Mouse (Mus musculus): Measurements from ENCODE around the gene Eme1.

Eme1 gene

DNA sequence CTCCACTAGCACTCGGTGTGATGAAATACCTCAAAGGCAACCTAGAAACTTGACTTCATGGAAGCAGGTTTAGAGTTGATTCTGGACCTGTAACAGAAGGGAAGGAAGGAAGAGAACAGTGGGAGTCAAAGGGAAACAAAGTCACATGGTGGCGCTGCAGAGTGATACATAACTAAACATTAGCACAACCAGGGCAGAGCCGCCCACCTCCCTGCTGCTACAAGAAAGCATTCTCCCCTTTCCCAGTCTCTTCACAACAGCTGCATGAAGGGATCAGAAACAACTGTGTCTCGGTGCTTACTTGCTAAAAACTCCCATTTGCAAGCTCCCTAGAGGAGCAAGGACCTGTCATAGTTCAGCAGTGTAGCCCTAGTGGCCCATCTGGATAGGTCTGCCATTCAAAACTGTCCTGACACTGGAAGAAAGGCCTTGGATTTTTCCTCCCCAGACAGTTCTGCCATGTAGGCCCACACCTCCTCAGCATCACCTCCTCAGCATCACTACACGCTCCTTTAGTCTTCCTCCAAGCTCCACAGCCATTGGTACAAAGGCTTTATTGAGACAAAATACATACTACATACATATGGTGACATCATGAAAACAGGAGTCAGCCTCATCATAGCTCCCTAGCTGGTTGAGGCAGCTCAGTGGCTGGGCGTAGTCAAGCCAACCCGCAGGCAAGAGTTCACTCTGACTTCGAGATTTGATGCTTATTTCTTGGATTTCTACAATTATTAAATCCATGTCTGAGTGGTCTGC lies 9.1 kb downstream of the Eme1 start:
- no peak for DNase-seq

DNA sequence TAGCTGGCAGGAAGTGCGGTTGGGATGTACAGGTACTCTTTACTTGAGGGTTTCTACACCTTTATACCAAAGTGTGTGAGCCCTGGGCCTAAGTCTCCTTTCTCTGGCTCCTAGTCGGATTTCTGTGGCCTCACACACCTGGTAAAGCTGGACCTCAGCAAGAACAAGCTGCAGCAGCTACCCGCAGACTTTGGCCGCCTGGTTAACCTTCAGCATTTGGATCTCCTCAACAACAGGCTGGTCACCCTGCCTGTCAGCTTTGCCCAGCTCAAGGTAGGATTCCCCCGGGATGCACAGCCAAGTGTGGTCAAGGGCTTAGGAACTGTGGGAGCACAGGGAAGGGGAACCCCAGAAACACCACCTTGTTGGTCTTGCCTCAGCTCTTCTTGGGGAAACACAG lies 19.3 kb downstream of the Eme1 start:
- DNase-seq, result no peak

DNA sequence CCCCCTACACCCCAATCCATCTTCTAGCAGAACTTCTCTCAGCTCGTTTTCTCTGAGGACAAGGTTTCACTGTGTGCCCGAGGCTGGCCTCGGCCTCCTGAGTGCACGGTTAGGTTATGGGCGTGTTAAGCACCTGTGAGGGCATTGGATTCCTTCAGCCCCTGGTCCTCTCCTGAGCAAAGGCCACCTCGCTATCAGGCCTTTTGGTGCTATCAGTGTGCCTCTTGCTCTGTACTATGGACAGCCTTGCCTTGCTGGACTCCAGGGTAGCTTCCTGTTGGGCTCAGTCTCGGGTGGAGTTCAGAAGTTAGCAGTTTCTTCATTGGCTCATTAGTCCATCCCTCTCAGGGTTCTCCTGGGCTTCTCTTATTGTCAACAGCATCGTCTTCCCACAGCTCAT lies 20.8 kb downstream of the Eme1 start:
- DNase-seq, result no peak

GRCm38 (mm10) chr11:94631969-94632368 lies 21.8 kb downstream of the Eme1 start:
- no peak for DNase-seq

DNA sequence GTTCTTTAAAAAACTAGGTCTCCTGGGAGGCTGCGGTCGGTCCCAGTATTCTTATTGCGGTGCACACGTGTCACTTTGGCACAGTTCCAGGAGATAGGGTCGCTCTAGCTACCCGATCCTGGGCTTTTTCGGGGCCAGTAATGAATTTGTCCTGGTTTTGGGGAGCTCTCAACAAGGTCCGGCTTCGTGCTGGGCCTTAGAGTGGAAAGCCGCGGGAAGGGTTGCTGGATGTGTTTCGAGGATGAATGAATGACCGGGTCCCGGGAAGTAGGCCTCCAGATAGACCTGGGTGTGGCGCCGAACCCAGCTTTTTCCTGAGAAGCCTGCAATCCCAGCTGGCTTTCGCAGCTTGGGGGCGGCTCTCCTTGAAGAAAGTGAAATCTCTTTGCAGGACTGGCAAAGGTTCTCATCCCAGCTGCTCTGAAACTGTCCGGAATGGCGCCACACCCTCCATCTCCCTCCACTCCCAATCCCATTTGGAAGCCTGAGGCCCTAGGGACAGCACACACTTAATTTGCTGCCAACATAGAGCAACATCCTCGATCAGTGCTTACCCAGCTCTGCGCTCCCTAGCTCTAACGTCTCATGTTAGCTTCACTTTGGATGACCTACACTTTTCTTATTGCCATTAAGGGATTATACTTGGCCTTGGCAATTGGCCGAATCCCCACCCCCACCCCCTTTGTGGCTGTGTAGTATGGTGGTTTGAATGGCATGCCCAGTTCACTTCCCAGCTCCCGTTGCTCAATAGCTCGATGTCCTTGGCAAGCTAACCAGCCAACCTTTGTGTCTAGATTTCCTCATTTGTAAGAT lies 23.4 kb downstream of the Eme1 start:
- peak; percentile 27 for DNase-seq

GRCm38 (mm10) chr11:94629884-94630198 lies 23.9 kb downstream of the Eme1 start:
- DNase-seq, result no peak

DNA sequence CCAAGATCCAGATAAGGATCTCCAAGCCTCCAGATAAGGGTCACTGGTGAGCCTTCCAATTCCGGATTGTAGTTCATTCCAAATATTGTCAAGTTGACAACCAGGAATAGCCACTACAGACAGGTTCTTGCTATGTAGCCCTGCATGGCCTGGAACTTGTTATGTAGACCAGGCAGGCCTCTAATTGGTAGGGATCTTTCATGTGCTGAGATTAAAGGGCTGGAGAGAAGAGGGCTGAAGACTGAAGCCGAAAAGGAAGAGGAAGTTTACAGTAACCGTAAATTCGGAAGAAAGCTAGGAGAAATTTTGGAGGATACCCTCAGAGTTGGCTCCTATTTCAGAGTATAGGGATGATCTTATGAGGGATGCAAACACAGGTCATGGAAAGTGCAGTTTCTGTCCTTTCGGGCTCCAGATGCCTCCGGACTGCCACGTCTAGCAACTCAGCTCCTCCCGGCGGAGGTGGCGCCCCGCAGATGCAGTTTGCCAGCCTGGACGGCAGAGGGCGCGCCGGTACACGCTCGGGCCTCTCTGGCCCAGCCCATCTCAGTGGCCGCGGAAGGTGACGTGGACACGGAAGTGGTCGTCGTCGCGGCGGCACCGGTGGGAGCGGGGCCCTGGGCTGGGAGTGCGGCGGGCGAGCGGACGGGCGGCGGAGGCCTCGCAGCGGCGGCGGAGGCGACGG lies 24.4 kb downstream of the Eme1 start, which contains the start of gene Lrrc59:
Gene Lrrc59, plus strand, starts transcription at position 569 of the 685 bp plus-strand sequence.
- peak; percentile 93 for DNase-seq

DNA sequence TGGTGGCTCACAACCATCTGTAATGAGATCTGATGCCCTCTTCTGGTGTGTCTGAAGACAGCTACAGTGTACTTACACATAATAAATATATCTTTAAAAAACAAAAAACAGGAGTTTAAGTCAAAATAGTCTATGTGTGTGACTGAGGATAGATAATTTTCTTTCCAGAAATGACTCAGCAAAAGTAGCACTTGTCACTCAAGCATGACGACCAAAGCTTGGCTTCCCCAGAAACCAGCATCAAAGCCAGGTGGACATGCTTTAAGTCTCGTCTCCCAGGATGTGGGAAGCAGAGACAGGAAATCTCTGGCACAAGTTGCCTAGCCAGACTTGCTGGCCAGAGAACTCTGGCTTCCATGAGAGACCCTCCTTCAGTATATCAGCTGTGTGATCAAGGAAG lies 31.6 kb downstream of the Eme1 start:
- DNase-seq, result no peak

DNA sequence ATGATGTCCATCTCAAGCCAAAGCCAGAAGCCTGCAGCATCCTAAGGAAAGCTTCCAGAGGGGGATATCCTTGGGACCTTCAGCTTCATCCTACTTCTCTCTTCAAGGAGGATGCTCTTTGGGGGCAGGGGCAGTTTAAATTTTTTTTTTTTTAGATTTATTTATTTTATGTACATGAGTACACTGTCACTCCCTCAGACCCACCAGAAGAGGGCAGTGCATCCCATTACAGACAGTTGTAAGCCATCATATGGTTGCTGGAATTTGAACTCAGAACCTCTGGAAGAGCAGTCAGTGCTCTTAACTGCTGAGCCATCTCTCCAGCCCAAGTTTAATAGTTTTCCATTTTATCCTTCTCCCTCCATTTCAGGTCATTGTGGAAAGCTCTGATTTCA lies 32.3 kb downstream of the Eme1 start:
- no peak for DNase-seq

GRCm38 (mm10) chr11:94620766-94621457 lies 32.9 kb downstream of the Eme1 start:
- no peak for DNase-seq

GRCm38 (mm10) chr11:94617646-94618045 lies 36.1 kb downstream of the Eme1 start:
- no peak for DNase-seq

DNA sequence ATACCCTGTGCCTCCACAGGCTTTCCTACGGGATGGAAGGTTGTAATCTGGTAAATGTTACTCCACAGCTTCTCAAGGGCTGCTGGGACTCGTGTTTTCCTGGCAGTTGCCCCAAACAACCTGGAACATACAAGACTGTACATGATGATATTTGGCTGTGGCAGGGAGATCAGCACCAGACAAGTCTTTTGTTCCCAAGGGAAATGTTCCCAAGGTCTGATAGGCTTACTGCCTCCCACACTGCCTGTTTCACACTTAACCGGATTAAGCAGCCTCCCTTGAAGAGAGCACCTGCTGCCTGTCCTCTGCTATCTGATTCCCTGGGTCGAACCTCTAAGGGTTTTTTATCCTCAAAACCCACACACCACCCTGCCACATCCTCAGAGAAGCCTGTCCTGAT lies 38.3 kb downstream of the Eme1 start:
- no peak for DNase-seq

- no peak for DNase-seq
Observed at GRCm38 (mm10) chr11:94614603-94615002, 39.2 kb downstream of the Eme1 start.

- no peak for DNase-seq
Observed at GRCm38 (mm10) chr11:94610744-94611740, 42.7 kb downstream of the Eme1 start.

- DNase-seq, result no peak
Observed at GRCm38 (mm10) chr11:94602356-94602955, 51.3 kb downstream of the Eme1 start.

GRCm38 (mm10) chr11:94601321-94602281 lies 52.2 kb downstream of the Eme1 start, which contains the start of gene Acsf2:
Acsf2 (minus strand) TSS chr11:94601871.
- peak; percentile 6 for DNase-seq

DNA sequence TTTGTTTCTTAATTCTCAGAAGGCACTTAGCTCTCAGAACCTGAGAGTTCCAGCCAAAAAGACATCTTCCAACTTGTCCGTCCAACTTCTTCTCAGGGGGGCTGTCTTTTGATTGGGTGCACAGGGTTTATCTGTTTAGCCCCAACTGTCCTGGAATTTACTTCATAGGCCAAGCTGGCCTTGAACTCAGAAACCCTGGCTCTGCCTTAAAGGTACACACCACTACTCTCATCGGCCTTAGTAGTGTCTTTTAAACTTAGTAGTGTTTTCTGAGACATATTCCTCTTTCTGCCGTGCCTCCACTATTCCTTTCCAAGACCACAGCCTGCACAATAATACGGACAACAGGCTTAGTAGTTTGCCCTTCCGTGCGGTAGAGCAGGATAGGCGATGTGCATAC lies 53.3 kb downstream of the Eme1 start:
- DNase-seq, result no peak

DNA sequence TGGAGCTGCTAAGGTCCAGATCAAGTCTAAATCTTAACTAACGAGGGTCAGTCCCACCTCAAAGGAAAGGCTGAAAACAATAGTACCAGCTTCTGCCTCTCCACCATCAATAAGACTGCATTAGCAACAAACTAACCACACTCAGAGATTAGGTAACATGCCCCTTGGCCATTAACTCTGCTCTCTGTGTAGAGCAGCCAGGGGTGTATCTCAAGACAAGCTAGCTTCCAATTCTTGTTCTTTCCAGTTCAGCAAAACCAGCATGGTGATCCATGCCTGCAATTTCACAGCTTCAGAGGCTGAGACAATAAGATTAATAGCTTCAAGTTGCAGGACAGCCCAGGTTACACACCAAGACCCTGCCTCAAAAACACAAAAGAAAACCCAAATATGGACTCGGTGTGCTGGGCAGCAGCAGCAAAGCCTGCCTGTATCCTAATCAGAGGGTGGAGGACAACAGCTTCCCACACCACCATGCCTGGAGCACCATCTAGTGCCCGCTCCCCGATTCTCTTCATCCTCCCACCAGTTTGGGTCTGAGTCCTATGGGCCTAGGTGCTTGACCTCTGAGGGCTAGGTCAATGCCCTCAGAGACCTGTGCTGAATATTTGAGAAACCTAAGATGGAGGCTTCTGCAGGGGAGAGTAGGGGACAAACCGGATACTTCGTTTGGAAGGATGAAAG lies 55.2 kb downstream of the Eme1 start:
- no peak for DNase-seq

DNA sequence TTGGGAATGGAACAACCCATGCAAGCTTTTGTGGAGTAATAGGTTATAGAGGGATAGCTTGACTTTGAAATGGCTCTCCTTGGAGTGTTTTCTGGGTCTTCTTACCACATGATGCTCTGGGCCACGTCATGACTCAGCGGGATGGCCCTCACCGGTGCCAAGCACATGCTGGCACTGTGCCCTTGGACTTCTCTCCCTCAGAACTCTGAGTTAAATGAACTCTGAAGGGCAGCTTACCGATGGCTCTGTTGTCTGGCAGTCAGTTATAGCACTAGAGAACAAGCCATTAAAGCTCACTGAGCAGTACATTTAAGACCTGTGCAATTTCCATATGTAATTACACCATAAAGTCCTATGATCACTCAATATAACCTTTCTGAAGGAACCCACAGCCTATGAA lies 56.4 kb downstream of the Eme1 start:
- no peak for DNase-seq
